Mouse (Mus musculus) urinary bladder, postnatal 14 days (tissue): Measurements from ENCODE around the gene Ank2.

ENCODE experiments used
- DNase-seq: peaks from one replicate; pipeline ENCODE4 v3.0.0; 2021; ENCODE audit warnings: low spot score

Ank2 gene

GRCm38 (mm10) chr3:127225799-127226730 lies 273.1 kb downstream of the Ank2 start:
- DNase-seq: peak; percentile 66

GRCm38 (mm10) chr3:127225167-127225798 lies 273.9 kb downstream of the Ank2 start:
- DNase-seq: no peak

GRCm38 (mm10) chr3:127224315-127225166 lies 274.6 kb downstream of the Ank2 start:
- no peak for DNase-seq

- no peak for DNase-seq
These were observed 277.1 kb downstream of the Ank2 start for GRCm38 (mm10) chr3:127222086-127222485.

- no peak for DNase-seq
These were observed 278.3 kb downstream of the Ank2 start for GRCm38 (mm10) chr3:127220859-127221258.

GRCm38 (mm10) chr3:127213534-127213933 lies 285.6 kb downstream of the Ank2 start:
- no peak for DNase-seq

- no peak for DNase-seq
These were observed 288.0 kb downstream of the Ank2 start for GRCm38 (mm10) chr3:127211119-127211518.

- DNase-seq: no peak
These were observed 288.6 kb downstream of the Ank2 start for GRCm38 (mm10) chr3:127210552-127210951.

- no peak for DNase-seq
These were observed 290.3 kb downstream of the Ank2 start for GRCm38 (mm10) chr3:127208871-127209270.

GRCm38 (mm10) chr3:127205883-127206434 lies 293.2 kb downstream of the Ank2 start:
- DNase-seq: no peak

- no peak for DNase-seq
These were observed 296.6 kb downstream of the Ank2 start for GRCm38 (mm10) chr3:127202484-127203115.

- DNase-seq: no peak
These were observed 298.4 kb downstream of the Ank2 start for GRCm38 (mm10) chr3:127200789-127201188.

- no peak for DNase-seq
These were observed 300.0 kb downstream of the Ank2 start for GRCm38 (mm10) chr3:127199112-127199665.

GRCm38 (mm10) chr3:127198656-127199055 lies 300.5 kb downstream of the Ank2 start:
- DNase-seq: no peak

GRCm38 (mm10) chr3:127188789-127189128 lies 310.4 kb downstream of the Ank2 start:
- no peak for DNase-seq

GRCm38 (mm10) chr3:127188086-127188788 lies 310.9 kb downstream of the Ank2 start:
- no peak for DNase-seq

GRCm38 (mm10) chr3:127187081-127187480 lies 312.1 kb downstream of the Ank2 start:
- no peak for DNase-seq

GRCm38 (mm10) chr3:127186239-127186638 lies 312.9 kb downstream of the Ank2 start:
- no peak for DNase-seq

GRCm38 (mm10) chr3:127183998-127184753 lies 315.0 kb downstream of the Ank2 start:
- no peak for DNase-seq

GRCm38 (mm10) chr3:127172697-127173096 lies 326.5 kb downstream of the Ank2 start:
- no peak for DNase-seq
